Mouse (Mus musculus) G1E (cell line): Measurements from ENCODE around the gene Wdfy2. TPM values are rescaled to one million over a fixed set of nuclear protein-coding genes. Genes with fewer than 3 reads are reported as not detected.

Source experiments
- ATAC-seq: 2 replicates; pipeline ENCODE4 v1.8.0; 2016; ENCODE audit warnings: mild to moderate bottlenecking; ENCODE audit not compliant: insufficient number of reproducible peaks, poor library complexity, low FRiP score, severe bottlenecking; ENCODE audit errors: extremely low read depth
- DNase-seq: peaks from one replicate; pipeline ENCODE4 v3.0.0; 2012; ENCODE audit warnings: low spot score
- H3K27me3 ChIP-seq: 2 replicates; pipeline ENCODE4 v1.6.1; 2012; ENCODE audit warnings: mild to moderate bottlenecking, low read length, inconsistent platforms; ENCODE audit not compliant: insufficient read depth
- H3K36me3 ChIP-seq: replicated peaks from 2 replicates; pipeline ENCODE3; 2012; ENCODE audit warnings: mild to moderate bottlenecking, inconsistent platforms
- H3K4me1 ChIP-seq: 2 replicates; pipeline ENCODE4 v1.6.1; 2012; ENCODE audit warnings: low read depth, low read length, inconsistent platforms, mixed read lengths; ENCODE audit not compliant: insufficient read depth
- H3K4me3 ChIP-seq: 2 replicates; pipeline ENCODE4 v1.5.1; 2012; ENCODE audit warnings: low read depth, mild to moderate bottlenecking, inconsistent platforms, low read length, moderate library complexity, mixed read lengths
- H3K9me3 ChIP-seq: replicated peaks from 2 replicates; pipeline ENCODE4 v1.6.1; 2012; ENCODE audit warnings: inconsistent platforms
- CTCF ChIP-seq: IDR thresholded peaks from 2 replicates; pipeline ENCODE4 v1.5.1; 2012; ENCODE audit warnings: low read depth, low read length, inconsistent platforms, mixed read lengths
- GATA1 ChIP-seq: IDR thresholded peaks from 2 replicates; pipeline ENCODE4 v1.6.1; 2012; ENCODE audit warnings: borderline replicate concordance, low read length, inconsistent platforms, mixed read lengths
- GATA2 ChIP-seq: IDR thresholded peaks from 2 replicates; pipeline ENCODE4 v1.6.1; 2012; ENCODE audit warnings: low read depth, low read length, inconsistent platforms, borderline replicate concordance
- POLR2AphosphoS5 ChIP-seq: IDR thresholded peaks from 2 replicates; pipeline ENCODE4 v1.6.1; 2012; ENCODE audit warnings: low read depth, low read length, inconsistent platforms; ENCODE audit not compliant: insufficient replicate concordance
- TAL1 ChIP-seq: conservative IDR thresholded peaks from 2 replicates; pipeline ENCODE4 v1.6.1; 2012; ENCODE audit warnings: low read depth, low read length, inconsistent platforms, mixed read lengths
- polyA plus RNA-seq: library from polyadenylated mRNA; stranded (reverse); fragments of >175 nt; gene quantifications from 2 replicates; pipeline ENCODE4 v1.2.3, GENCODE M21; 2012
- total RNA-seq, 2 experiments: library from RNA; stranded (forward) in 1 of 2; stranded (reverse) in 1 of 2; fragments of 200-1000 nt in 1 of 2; fragments of >200 nt in 1 of 2; fragmentation: Nextera tagmentation in 1 of 2; gene quantifications; 2 replicates each; pipeline ENCODE4 v1.2.3; 2014 to 2017

Gene Wdfy2
- total and polyA plus RNA-seq, 3 experiments = 2.3 to 14.6 (median 10.3) TPM

DNA sequence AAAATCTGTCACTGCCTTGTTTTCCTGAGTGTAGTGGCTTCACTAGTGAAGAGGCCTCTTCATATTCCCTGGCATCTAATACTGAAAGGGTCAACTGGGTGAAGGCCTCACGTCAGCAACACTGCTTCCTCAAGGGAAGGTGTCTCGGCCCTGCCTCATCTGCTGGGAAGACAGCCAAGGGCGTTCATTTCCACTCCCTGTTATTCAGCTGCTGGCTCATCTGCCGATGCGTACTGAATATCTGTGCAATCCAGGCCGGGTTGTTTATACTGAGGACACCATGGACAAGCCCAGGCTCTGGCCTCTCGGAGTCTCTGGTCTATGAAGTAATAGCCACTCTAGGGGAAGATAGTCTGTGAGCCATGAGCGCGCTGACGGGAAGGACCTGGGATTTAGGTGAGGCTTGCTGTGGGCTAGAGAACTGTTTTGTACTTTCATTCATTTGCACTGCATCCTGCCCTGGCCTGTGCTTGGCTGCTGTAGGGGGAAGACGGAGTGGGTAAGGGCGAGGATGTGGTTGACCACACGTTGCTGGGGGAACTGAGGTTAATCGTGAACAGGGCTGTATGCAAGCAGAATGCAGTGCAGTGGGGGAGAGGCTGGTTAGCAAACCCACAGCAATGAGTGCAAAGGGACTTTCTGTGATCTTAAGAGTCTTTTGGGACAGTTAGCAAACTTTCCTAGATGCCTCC, 103.1 kb downstream of the Wdfy2 start:
- Histone ChIP-seq H3K4me3 (no peak overlapping the region), H3K4me1 (0 out of 2 replicates have a peak, but pooled peaks cover 5% of the 10 kb centered on the region), H3K9me3 (no peaks in the 10 kb centered on the region), H3K27me3 (no peaks in the 10 kb centered on the region), H3K36me3 (peaks cover 35% of the 10 kb centered on the region)
- no peak for TF ChIP-seq CTCF
- no peak for TF ChIP-seq GATA1
- TF ChIP-seq TAL1 = no peak
- no peak for TF ChIP-seq POLR2AphosphoS5
- TF ChIP-seq GATA2 = no peak
- ATAC-seq (no peak), DNase-seq (no peak)

DNA sequence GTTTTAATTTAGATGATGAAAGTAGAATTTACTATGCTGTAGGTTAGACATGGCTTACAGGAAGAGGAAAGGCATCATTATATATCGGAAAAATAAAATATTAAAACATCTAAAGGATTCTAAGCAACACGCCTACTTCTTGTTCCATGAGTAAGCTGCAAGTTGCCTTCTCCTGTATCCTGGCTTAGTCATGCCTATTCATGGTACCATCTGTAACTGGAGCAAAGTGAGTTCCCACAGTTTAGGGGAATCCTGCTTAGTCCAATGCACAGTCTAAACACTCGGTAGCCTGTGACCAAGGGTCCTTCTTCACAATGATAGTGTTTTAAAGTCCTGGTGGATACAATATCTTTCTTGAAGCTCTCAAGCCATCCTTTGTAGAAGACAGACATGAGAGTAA, 109.3 kb downstream of the Wdfy2 start:
- TF ChIP-seq POLR2AphosphoS5 (no peak), CTCF (no peak), TAL1 (no peak), GATA2 (no peak), GATA1 (no peak)
- H3K4me3 ChIP-seq = no peak overlapping the region
- no peaks in the 10 kb centered on the region for H3K4me1 ChIP-seq
- no peaks in the 10 kb centered on the region for H3K27me3 ChIP-seq
- peaks cover 26% of the 10 kb centered on the region for H3K36me3 ChIP-seq
- ATAC-seq (no peak), DNase-seq (no peak)
- no peaks in the 10 kb centered on the region for H3K9me3 ChIP-seq

DNA sequence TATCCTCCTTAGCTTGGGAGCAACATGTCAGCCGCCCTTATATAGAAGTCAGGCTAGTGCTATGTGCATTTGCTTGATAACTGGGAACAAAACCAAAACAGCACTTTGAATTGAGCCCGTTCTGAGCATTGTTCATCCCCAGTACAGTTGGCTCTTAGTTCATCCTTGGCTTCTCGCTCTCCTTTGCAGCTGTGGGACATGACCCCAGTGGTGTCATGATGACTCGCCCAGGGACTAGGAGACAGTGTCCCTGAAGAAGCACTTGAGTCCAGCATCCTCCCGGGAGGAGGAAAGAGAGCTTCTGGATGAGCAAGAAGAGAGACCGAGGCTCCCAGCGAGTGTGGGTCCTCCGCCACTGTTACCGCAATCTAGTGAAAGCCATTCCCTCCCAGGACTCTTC, 118.6 kb downstream of the Wdfy2 start:
- no peaks in the 10 kb centered on the region for H3K27me3 ChIP-seq
- no peaks in the 10 kb centered on the region for H3K4me1 ChIP-seq
- no peaks in the 10 kb centered on the region for H3K9me3 ChIP-seq
- no peak for TF ChIP-seq CTCF
- TF ChIP-seq GATA2 = no peak
- no peak for TF ChIP-seq TAL1
- no peak for TF ChIP-seq GATA1
- no peak for TF ChIP-seq POLR2AphosphoS5
- DNase-seq (no peak), ATAC-seq (no peak)
- H3K4me3 ChIP-seq = no peak overlapping the region
- H3K36me3 ChIP-seq = peaks cover 40% of the 10 kb centered on the region

- H3K4me1 ChIP-seq = no peaks in the 10 kb centered on the region
- no peaks in the 10 kb centered on the region for H3K36me3 ChIP-seq
- H3K4me3 ChIP-seq = no peak overlapping the region
- DNase-seq (no peak), ATAC-seq (no peak)
- H3K9me3 ChIP-seq = no peaks in the 10 kb centered on the region
- H3K27me3 ChIP-seq = peaks cover 4% of the 10 kb centered on the region; the same call in 1 of the 2 replicates
- no peak for TF ChIP-seq CTCF
- no peak for TF ChIP-seq TAL1
- TF ChIP-seq POLR2AphosphoS5 = no peak
- no peak for TF ChIP-seq GATA2
- TF ChIP-seq GATA1 = no peak
Measured at GRCm38 (mm10) chr14:62963632-62964031, 126.2 kb downstream of the Wdfy2 start.

- no peak for ATAC-seq
- peaks cover 4% of the 10 kb centered on the region; the same call in 1 of the 2 replicates for H3K27me3 ChIP-seq
- no peaks in the 10 kb centered on the region for H3K4me1 ChIP-seq
- DNase-seq = no peak
- no peak overlapping the region for H3K4me3 ChIP-seq
- no peaks in the 10 kb centered on the region for H3K9me3 ChIP-seq
- TF ChIP-seq GATA1 = no peak
- no peak for TF ChIP-seq CTCF
- TF ChIP-seq TAL1 = no peak
- no peak for TF ChIP-seq GATA2
- no peak for TF ChIP-seq POLR2AphosphoS5
- no peaks in the 10 kb centered on the region for H3K36me3 ChIP-seq
Measured at GRCm38 (mm10) chr14:62965342-62965741, 127.9 kb downstream of the Wdfy2 start.

- Histone ChIP-seq H3K4me3 (no peak overlapping the region), H3K4me1 (no peaks in the 10 kb centered on the region), H3K36me3 (no peaks in the 10 kb centered on the region), H3K9me3 (no peaks in the 10 kb centered on the region), H3K27me3 (peaks cover 5% of the 10 kb centered on the region; the same call in 1 of the 2 replicates)
- DNase-seq (no peak), ATAC-seq (no peak)
- TF ChIP-seq POLR2AphosphoS5 (no peak), GATA2 (no peak), CTCF (no peak), GATA1 (no peak), TAL1 (no peak)
Measured at GRCm38 (mm10) chr14:62965811-62966520, 128.5 kb downstream of the Wdfy2 start.
